Mouse (Mus musculus) liver, embryonic 12.5 days (tissue): ENCODE data around the gene Mri1. TPM values are rescaled to one million over a fixed set of nuclear protein-coding genes. Genes with fewer than 3 reads are reported as not detected.
"Not testable (repeated sequence)": the region's sequence is repeated elsewhere in the genome, so short reads cannot be mapped to it uniquely, and the experiment has no call there.

Experiments
- ATAC-seq: fragments of 200-750 bp; cut with Nextera tagmentation; 2 replicates; pipeline ENCODE4 v1.8.0; 2017; ENCODE audit warnings: moderate number of reproducible peaks, mild to moderate bottlenecking, moderate library complexity
- H3K27ac ChIP-seq: fragments of 300-500 bp; sonication (generic); 2 replicates; pipeline ENCODE4 v1.5.1; 2016; ENCODE audit warnings: mild to moderate bottlenecking
- H3K27me3 ChIP-seq: fragments of 300-500 bp; sonication (generic); replicated peaks from 2 replicates; pipeline ENCODE4 v1.6.1; 2016; ENCODE audit warnings: mild to moderate bottlenecking, moderate library complexity
- H3K36me3 ChIP-seq: fragments of 300-500 bp; sonication (generic); 2 replicates; pipeline ENCODE4 v1.6.1; 2016; ENCODE audit warnings: mild to moderate bottlenecking, moderate library complexity
- H3K4me1 ChIP-seq: fragments of 300-500 bp; sonication (generic); 2 replicates; pipeline ENCODE4 v1.6.1; 2016
- H3K4me2 ChIP-seq: fragments of 300-500 bp; sonication (generic); 2 replicates; pipeline ENCODE4 v1.6.1; 2016; ENCODE audit warnings: mild to moderate bottlenecking, moderate library complexity
- H3K4me3 ChIP-seq: fragments of 300-500 bp; sonication (generic); 2 replicates; pipeline ENCODE4 v1.5.1; 2016; ENCODE audit warnings: mild to moderate bottlenecking, moderate library complexity
- H3K9ac ChIP-seq: fragments of 300-500 bp; sonication (generic); 2 replicates; pipeline ENCODE4 v1.6.1; 2016; ENCODE audit warnings: mild to moderate bottlenecking, moderate library complexity
- H3K9me3 ChIP-seq: fragments of 300-500 bp; sonication (generic); replicated peaks from 2 replicates; pipeline ENCODE4 v1.6.1; 2016; ENCODE audit warnings: mild to moderate bottlenecking, moderate library complexity
- WGBS: fragments of 180-500 bp; shearing (Covaris S2); methylation state at CpG from one replicate; pipeline ENCODE4 v1.1.7; 2016; ENCODE audit not compliant: insufficient replicate concordance; 5-methylcytosine and 5-hydroxymethylcytosine counted together
- polyA plus RNA-seq: library from polyadenylated mRNA; unstranded; fragments of >200 nt; fragmentation: Nextera tagmentation; extraction: Ambion mirVana; gene quantifications from 2 replicates; pipeline ENCODE4 v1.2.1, GENCODE M21; 2016

Gene Mri1
- polyA plus RNA-seq, result 55.4 and 63.1 TPM in 2 replicates

DNA sequence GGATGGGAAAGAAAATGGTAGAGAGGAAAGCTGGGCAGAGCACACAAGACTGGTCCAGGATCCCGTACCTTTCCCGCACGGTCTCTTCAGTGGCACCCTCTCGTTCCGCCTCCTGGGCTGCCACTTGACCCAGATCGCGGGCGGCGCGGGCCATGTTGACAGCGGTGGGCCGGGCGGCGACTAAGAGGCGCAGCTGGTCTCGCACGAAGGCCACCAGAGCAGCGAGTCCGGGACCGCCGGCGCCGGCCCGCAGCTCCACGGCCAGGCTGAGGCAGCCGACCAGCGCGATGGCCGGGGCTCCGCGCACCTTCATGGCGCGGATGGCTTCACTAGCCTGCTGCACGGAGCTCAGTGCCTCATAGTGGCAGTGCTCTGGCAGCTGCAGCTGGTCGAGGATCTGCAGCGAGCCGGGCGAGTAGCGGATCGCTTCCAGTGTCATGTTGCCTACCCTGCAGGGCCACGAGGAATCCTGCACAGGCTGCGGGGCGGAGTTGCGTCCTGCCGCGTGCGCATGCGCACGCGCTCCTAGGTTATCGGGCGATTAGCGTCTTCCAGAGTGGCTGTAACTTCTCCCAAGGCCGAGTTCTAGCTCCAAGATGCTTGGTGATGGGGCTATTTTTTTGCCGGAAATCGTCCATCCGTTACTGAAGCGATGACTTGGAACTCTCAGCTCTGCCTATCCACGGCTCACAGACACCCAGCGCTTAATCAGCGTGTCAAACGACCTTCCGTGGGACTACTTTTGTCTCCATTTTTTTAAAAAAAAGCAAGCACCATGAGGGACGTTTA lies at the start of gene Mri1:
TSS of gene Mri1 (minus strand) at position 505 of the 789 bp plus-strand sequence.
- ATAC-seq, result peak; percentile 88
- Histone ChIP-seq H3K9ac (peak within 1 kb of the TSS; percentile 92), H3K4me1 (peaks cover 25% of the 10 kb centered on the region), H3K27me3 (no peaks in the 10 kb centered on the region), H3K27ac (peak within 1 kb of the TSS; percentile 97), H3K4me3 (peak within 1 kb of the TSS; percentile 88), H3K9me3 (no peaks in the 10 kb centered on the region), H3K4me2 (peak within 1 kb of the TSS; percentile 100), H3K36me3 (peaks cover 80% of the 10 kb centered on the region)
- under 1% methylated on average over 64 of the region's 64 CpGs for WGBS

DNA sequence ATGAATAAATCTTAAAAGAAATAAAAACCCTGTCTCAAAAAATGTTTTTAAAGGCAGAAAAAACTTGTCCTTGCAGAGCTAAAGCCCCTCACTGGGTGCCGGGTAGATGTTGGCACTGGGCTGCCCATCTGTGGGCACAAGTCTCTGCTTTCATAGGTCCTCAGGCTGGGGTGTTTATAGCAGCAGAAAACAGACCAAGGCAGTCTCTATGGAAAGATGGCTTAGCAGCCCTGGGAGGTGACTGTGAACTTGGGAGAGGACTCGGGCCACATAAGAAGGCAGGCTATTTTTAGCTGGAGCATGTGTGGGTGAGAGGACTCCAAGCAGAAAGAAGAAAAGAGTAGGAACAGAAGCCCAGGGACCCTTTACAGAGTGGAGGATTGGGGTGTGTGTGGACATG lies 46.8 kb upstream of the Mri1 start:
- H3K4me1 ChIP-seq, result no peaks in the 10 kb centered on the region
- no peak overlapping the region for H3K4me3 ChIP-seq
- no peak overlapping the region for H3K27ac ChIP-seq
- H3K9me3 ChIP-seq, result no peaks in the 10 kb centered on the region
- no peak for ATAC-seq
- H3K27me3 ChIP-seq, result no peaks in the 10 kb centered on the region
- no peak overlapping the region for H3K4me2 ChIP-seq
- no peaks in the 10 kb centered on the region for H3K36me3 ChIP-seq
- 58% methylated on average over 2 of the region's 2 CpGs for WGBS
- H3K9ac ChIP-seq, result no peak overlapping the region

DNA sequence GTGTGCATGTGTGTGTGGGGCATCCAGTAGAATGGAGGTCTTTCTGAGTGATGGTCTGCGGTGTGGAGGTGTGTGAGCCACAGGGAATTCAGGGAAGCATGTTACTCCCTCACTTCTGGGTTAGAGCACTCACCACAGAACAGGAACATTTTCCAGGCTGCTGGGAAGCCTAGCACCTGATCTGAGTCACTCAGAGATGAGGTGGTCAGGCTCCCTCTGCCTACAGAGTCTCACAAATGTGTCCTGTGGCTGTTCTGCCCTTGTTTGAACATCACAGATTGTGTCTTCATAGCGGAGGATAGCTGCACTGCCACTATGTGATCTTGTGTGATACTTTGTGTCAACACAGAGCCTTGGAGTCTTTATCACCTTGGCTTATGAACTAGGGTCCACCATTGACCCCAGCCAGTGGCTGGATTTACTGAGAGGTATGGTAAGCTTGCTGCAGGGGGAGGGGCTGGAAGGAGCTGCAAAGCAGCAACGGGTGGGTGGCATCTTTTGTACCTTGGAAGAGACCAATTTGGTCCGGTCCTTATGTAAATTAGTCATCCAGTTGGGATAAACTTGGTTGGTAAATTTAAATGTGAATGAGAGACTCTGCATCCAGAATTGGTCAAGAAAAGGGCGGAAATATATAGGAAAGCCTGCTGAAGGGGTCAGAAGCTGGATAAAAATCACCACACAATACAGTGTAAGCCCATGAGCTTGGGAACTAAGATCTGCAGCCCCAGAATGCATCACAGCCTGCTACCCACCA lies 40.1 kb upstream of the Mri1 start:
- no peaks in the 10 kb centered on the region for H3K4me1 ChIP-seq
- ATAC-seq, result no peak
- 61% methylated on average over 5 of the region's 5 CpGs for WGBS
- no peak overlapping the region for H3K9ac ChIP-seq
- H3K36me3 ChIP-seq, result no peaks in the 10 kb centered on the region
- no peaks in the 10 kb centered on the region for H3K9me3 ChIP-seq
- H3K4me3 ChIP-seq, result no peak overlapping the region
- no peak overlapping the region for H3K4me2 ChIP-seq
- peaks cover 38% of the 10 kb centered on the region for H3K27me3 ChIP-seq
- no peak overlapping the region for H3K27ac ChIP-seq

DNA sequence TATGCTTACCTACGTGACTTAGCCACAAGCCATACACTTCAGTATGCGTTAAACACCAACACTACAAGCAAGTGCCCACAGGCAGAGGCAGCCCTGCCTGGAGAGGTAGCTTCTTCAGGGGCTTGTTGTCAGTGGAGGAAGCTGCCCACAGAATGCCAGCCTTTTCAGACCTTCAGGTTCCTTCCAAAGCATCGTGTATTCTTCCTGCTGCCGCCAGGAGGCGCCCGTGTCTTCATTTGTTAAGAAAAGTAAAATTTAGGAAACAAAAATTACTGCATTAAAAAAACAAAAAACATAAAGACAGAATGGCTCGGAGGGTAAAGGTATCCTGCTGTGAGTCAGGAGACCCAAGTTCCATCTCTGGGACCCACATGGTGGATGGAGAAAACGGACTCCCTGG lies 34.6 kb upstream of the Mri1 start:
- H3K27ac ChIP-seq, result no peak overlapping the region
- no peaks in the 10 kb centered on the region for H3K4me1 ChIP-seq
- no peak overlapping the region for H3K9ac ChIP-seq

DNA sequence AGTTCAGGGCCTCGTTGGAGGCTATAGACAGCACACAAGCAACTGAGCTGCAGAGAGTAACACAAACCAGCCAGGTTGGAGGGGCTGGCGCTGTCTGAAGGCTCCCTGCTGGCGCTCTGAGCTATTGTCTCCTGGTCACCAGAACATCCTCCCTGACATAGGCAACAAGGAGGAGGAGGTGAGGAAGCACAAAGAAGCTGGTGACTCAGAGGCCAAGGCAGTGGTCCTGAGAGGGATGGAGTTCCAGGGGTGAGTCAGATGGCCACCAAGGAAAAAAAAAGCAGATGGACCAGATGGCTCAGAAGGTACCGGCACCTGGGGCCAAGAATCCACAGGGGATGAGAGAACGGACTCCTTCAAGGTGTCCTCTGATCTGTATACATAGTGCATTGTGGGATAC lies 34.0 kb upstream of the Mri1 start:
- no peak for ATAC-seq
- Histone ChIP-seq H3K27me3 (peaks cover 23% of the 10 kb centered on the region), H3K9me3 (no peaks in the 10 kb centered on the region), H3K36me3 (no peaks in the 10 kb centered on the region), H3K4me1 (no peaks in the 10 kb centered on the region), H3K4me2 (no peak overlapping the region), H3K9ac (no peak overlapping the region), H3K27ac (no peak overlapping the region), H3K4me3 (no peak overlapping the region)
- 54% methylated on average over 5 of the region's 5 CpGs for WGBS

More for the DNA sequence above, 34.6 kb upstream of the Mri1 start:
- no peak for ATAC-seq
- Histone ChIP-seq H3K4me3 (no peak overlapping the region), H3K9me3 (no peaks in the 10 kb centered on the region), H3K27me3 (peaks cover 29% of the 10 kb centered on the region), H3K36me3 (no peaks in the 10 kb centered on the region), H3K4me2 (no peak overlapping the region)
- 18% methylated on average over 8 of the region's 8 CpGs for WGBS

DNA sequence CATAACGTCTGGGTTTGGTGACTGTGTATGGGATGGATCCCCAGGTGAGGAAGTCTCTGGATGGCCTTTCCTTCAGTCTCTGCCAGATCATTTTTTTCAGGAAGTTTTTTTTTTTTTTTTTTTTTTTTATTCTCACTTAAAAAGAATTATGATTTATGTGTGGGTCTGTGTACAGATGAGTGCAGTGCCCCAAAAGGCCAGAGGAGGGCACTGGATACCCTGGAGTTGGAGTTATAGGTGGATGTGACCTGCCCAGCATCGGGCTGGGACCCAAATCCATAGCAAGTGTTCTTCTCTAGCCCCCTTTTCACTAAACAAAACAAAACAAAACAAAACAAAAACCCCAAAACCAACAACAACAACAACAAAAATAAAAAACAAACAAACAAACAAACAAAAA lies 31.8 kb upstream of the Mri1 start:
- no peak overlapping the region for H3K4me3 ChIP-seq
- 49% methylated on average over 2 of the region's 2 CpGs for WGBS
- no peak overlapping the region for H3K9ac ChIP-seq

DNA sequence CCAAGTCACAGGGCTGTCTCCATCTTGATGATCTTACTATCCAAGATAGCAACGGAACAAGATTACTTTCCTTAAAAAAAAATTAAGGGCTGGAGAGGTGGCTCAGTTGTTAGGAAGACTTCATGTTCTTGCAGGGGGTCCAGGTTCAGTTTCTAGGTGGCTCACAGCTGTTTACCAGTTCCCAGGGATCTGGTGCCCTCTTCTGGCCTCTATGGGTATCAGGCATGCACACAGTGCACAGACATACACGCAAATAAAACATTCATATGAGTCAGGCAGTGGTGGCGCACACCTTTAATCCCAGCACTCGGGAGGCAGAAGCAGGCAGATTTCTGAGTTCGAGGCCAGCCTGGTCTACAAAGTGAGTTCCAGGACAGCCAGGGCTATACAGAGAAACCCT lies 28.5 kb upstream of the Mri1 start:
- not testable (repeated sequence) for H3K9ac ChIP-seq, H3K36me3 ChIP-seq, H3K4me2 ChIP-seq, H3K4me1 ChIP-seq, H3K27ac ChIP-seq, H3K27me3 ChIP-seq, ATAC-seq, H3K4me3 ChIP-seq, H3K9me3 ChIP-seq
- 31% methylated on average over 5 of the region's 5 CpGs for WGBS

More for the DNA sequence above, 31.8 kb upstream of the Mri1 start:
- H3K36me3 ChIP-seq, result no peaks in the 10 kb centered on the region
- ATAC-seq, result no peak
- 0 out of 2 replicates have a peak, but pooled peaks cover 5% of the 10 kb centered on the region for H3K27me3 ChIP-seq
- no peaks in the 10 kb centered on the region for H3K4me1 ChIP-seq
- H3K27ac ChIP-seq, result no peak overlapping the region
- no peak overlapping the region for H3K4me2 ChIP-seq
- no peaks in the 10 kb centered on the region for H3K9me3 ChIP-seq

DNA sequence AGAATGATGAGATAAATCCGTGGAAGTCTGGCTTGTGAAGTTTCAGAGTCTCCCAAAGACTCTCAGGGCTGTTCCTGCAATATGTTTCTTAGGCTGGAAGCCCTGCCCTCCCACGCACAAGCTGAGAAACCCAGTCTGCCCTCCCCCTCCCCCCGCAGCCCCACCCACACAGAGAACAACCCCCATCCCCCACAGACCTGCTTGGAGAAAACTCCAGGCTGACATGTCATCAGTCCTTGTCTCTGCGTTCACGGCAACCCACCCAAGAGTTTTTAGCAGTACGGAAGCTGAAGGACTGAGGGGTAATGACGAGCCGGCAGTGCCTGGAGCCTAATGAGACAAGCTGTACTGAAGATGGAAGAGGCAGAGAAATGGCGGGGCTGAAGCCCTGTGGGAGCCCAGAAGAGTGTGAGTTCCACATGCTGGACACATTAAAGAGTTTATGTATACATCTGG lies 27.5 kb upstream of the Mri1 start:
- Histone ChIP-seq H3K9me3 (no peaks in the 10 kb centered on the region), H3K36me3 (no peaks in the 10 kb centered on the region), H3K4me1 (no peaks in the 10 kb centered on the region), H3K4me3 (no peak overlapping the region), H3K4me2 (peak overlapping the region; percentile 4; the same call in 1 of the 2 replicates), H3K27me3 (no peaks in the 10 kb centered on the region), H3K9ac (0 out of 2 replicates have a peak overlapping the region, but pooled peaks have one; percentile 27), H3K27ac (no peak overlapping the region)
- WGBS, result 28% methylated on average over 9 of the region's 9 CpGs
- ATAC-seq, result no peak

DNA sequence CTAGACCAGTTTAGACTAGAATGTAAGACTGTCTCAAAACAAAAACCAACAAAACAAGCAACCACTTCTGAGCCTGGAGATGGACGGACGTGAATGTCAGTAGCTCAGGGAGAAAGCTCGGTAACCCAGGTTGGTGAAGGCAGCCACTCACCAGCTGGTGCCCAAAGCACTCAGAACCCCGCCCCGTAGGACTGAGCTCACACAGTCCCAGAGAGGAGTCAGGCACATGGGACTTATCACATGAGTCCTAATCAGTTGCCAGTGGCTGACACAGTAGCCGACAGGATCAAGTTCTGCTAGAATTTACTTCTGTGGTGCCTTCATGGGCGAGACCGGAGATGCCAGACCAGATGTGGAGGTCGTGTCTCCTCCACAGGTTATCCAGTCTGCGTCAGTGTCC lies 23.7 kb upstream of the Mri1 start:
- Histone ChIP-seq H3K27me3 (no peaks in the 10 kb centered on the region), H3K4me2 (no peak overlapping the region), H3K9me3 (no peaks in the 10 kb centered on the region), H3K36me3 (no peaks in the 10 kb centered on the region), H3K4me3 (no peak overlapping the region), H3K27ac (no peak overlapping the region), H3K9ac (no peak overlapping the region), H3K4me1 (peaks cover 14% of the 10 kb centered on the region)
- WGBS, result 54% methylated on average over 10 of the region's 10 CpGs
- no peak for ATAC-seq

DNA sequence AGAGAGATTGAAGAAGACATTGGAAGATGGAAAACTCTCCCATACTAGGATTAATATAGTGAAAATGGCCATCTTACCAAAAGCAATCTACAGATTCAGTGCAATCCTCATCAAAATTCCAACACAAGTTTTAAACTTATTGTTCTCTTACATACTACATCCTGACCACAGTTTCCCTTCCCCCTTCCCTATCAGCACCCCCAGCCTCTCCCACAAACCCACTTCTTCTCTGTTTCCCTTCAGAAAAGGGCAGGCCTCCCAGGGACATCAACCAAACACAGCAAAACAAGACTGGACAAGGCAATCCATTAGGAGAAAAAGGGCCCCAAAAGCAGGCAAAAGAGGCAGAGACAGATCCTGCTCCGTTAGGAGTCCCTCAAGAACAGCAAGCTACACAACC lies 19.3 kb upstream of the Mri1 start:
- H3K27me3 ChIP-seq, result no peaks in the 10 kb centered on the region
- H3K4me1 ChIP-seq, result peaks cover 14% of the 10 kb centered on the region
- H3K9ac ChIP-seq, result no peak overlapping the region
- H3K4me3 ChIP-seq, result no peak overlapping the region
- no peak for ATAC-seq
- H3K27ac ChIP-seq, result peak overlapping the region; percentile 27; the same call in 1 of the 2 replicates
- no peaks in the 10 kb centered on the region for H3K36me3 ChIP-seq
- no peak overlapping the region for H3K4me2 ChIP-seq
- H3K9me3 ChIP-seq, result no peaks in the 10 kb centered on the region
- 18% methylated on average over 1 of the region's 1 CpGs for WGBS

DNA sequence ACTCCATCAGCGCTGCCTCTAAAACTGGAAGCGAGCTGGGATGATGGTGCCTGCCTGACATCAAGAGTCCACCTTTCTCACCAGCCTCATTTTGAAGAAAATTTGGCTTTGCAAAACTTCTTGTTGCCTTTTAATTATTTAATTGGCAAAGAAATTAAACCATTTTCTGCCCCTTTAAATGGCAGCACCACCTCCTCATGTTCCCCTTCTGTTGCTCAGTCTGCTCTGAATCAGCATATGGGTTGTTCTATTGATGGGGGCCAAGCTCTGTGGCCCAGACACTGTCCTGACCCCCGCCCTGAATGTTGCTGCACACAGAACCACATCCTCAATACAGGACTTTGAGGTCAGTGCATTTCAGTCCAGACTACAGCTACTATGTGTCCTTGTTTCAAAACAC lies 16.8 kb upstream of the Mri1 start:
- ATAC-seq, result no peak
- Histone ChIP-seq H3K4me2 (no peak overlapping the region), H3K9ac (no peak overlapping the region), H3K27me3 (no peaks in the 10 kb centered on the region), H3K36me3 (no peaks in the 10 kb centered on the region), H3K9me3 (no peaks in the 10 kb centered on the region), H3K4me3 (no peak overlapping the region), H3K4me1 (peaks cover 26% of the 10 kb centered on the region), H3K27ac (no peak overlapping the region)
- WGBS, result 77% methylated on average over 3 of the region's 3 CpGs

DNA sequence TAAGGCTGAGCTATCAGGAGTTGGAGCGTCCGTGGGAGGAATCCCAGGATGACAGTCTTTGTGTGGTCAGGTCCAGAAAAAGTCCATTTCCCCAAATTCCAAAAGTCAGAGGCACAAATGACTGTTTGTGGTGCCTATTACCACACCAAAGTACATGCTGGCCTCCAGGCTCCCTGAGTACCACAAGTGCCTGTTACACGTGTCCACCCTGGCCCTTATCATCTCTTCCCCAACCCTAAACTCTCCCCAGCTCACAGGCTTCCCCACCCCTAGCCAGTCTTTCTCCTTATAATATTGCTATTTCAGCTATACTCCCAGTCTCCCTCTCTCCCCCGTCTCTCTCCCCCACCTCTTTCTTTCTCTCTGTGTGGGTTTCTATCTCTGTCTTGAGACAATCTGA lies 15.2 kb upstream of the Mri1 start:
- no peaks in the 10 kb centered on the region for H3K9me3 ChIP-seq
- no peak overlapping the region for H3K4me3 ChIP-seq
- H3K27me3 ChIP-seq, result no peaks in the 10 kb centered on the region
- peaks cover 22% of the 10 kb centered on the region for H3K4me1 ChIP-seq
- H3K36me3 ChIP-seq, result no peaks in the 10 kb centered on the region
- no peak overlapping the region for H3K27ac ChIP-seq
- no peak overlapping the region for H3K9ac ChIP-seq
- no peak for ATAC-seq
- no peak overlapping the region for H3K4me2 ChIP-seq
- 58% methylated on average over 4 of the region's 4 CpGs for WGBS
